Mouse (Mus musculus): ENCODE measurements around the gene Hist1h1c. TPM values are rescaled to one million over a fixed set of nuclear protein-coding genes. Genes with fewer than 3 reads are reported as not detected.
A peak's percentile ranks its signal among the peaks of the same experiment; 100 is the strongest.
"Not testable (repeated sequence)": the region's sequence is repeated elsewhere in the genome, so short reads cannot be mapped to it uniquely, and the experiment has no call there.

Gene Hist1h1c
- total RNA-seq, 1 experiment from 2014 or later = 316 TPM

GRCm38 (mm10) chr13:23760972-23761864 lies 22.6 kb downstream of the Hist1h1c start, which contains the start of gene Hist1h4a:
Gene Hist1h4a (minus strand): TSS chr13:23761230.
- DNase-seq = peak; percentile 98

- peak; percentile 47 for DNase-seq
Measured at GRCm38 (mm10) chr13:23761871-23762821, 23.5 kb downstream of the Hist1h1c start, which contains the start of gene Hist1h3a. Gene Hist1h3a (minus strand): TSS chr13:23762386.

- DNase-seq = no peak
Measured at GRCm38 (mm10) chr13:23763242-23763585, 24.6 kb downstream of the Hist1h1c start.

GRCm38 (mm10) chr13:23763586-23764323 lies 25.1 kb downstream of the Hist1h1c start, which contains the start of gene Hist1h1a:
Gene Hist1h1a (plus strand): TSS chr13:23763666.
- peak; percentile 81 for DNase-seq

- DNase-seq = no peak
Measured at GRCm38 (mm10) chr13:23764324-23765171, 25.9 kb downstream of the Hist1h1c start.

GRCm38 (mm10) chr13:23765172-23765513 lies 26.5 kb downstream of the Hist1h1c start:
- DNase-seq = no peak

GRCm38 (mm10) chr13:23766772-23767171 lies 28.2 kb downstream of the Hist1h1c start:
- DNase-seq = no peak

GRCm38 (mm10) chr13:23768834-23769397 lies 30.3 kb downstream of the Hist1h1c start:
- DNase-seq = no peak

GRCm38 (mm10) chr13:23769613-23770012 lies 31.0 kb downstream of the Hist1h1c start, which contains the start of gene Trim38:
Gene Trim38 (plus strand): TSS chr13:23769913.
- DNase-seq = not testable (repeated sequence)

- peak; percentile 31 for DNase-seq
Measured at GRCm38 (mm10) chr13:23772561-23773313, 34.1 kb downstream of the Hist1h1c start.

GRCm38 (mm10) chr13:23778339-23778738 lies 39.7 kb downstream of the Hist1h1c start:
- DNase-seq = no peak

- DNase-seq = no peak
Measured at GRCm38 (mm10) chr13:23779025-23779424, 40.4 kb downstream of the Hist1h1c start.

Small RNA genes lying within 50 kb of the gene (microRNA-seq; reads per million reads assigned to microRNA genes)
- gene Gm44314 (0 reads per million in 2 experiments), gene Gm44484 (0 reads per million in 2 experiments)

Other genes starting within 250 kb of the Hist1h1c start
- not detected in 2 replicates for gene Btn2a2, start 250.0 kb upstream of the Hist1h1c start, total RNA-seq (2021)
- 474 and 516 TPM in 2 replicates for gene Hist1h4h, start 207.8 kb upstream of the Hist1h1c start, total RNA-seq (2021)
- 63.3 and 106 TPM in 2 replicates for gene Hist1h2af, start 204.9 kb upstream of the Hist1h1c start, total RNA-seq (2021)
- gene Hist1h3g, start 203.4 kb upstream of the Hist1h1c start, total RNA-seq (2021) = 24.0 and 39.4 TPM in 2 replicates
- 6.6 and 6.8 TPM in 2 replicates for gene Hist1h2bh, start 195.4 kb upstream of the Hist1h1c start, total RNA-seq (2021)
- gene Hist1h3f, start 194.8 kb upstream of the Hist1h1c start, total RNA-seq (2021) = 33.9 and 36.7 TPM in 2 replicates
- 127 and 189 TPM in 2 replicates for gene Hist1h4f, start 187.2 kb upstream of the Hist1h1c start, total RNA-seq (2021)
- 9.5 TPM in 2 replicates for gene Hist1h1d, start 185.5 kb upstream of the Hist1h1c start, total RNA-seq (2021)
- 66.8 and 86.4 TPM in 2 replicates for gene Hist1h3e, start 176.4 kb upstream of the Hist1h1c start, total RNA-seq (2021)
- 14.5 and 15.5 TPM in 2 replicates for gene Hist1h2ae, start 167.6 kb upstream of the Hist1h1c start, total RNA-seq (2021)
- gene Hist1h2bg, start 167.4 kb upstream of the Hist1h1c start, total RNA-seq (2021) = 106 and 130 TPM in 2 replicates
- gene Hist1h2bf, start 164.6 kb upstream of the Hist1h1c start, total RNA-seq (2021) = 61.2 and 62.9 TPM in 2 replicates
- 2.3 and 9.6 TPM in 2 replicates for gene Hist1h2ad, start 164.4 kb upstream of the Hist1h1c start, total RNA-seq (2021)
- 12.9 and 16.6 TPM in 2 replicates for gene Hist1h3d, start 163.0 kb upstream of the Hist1h1c start, total RNA-seq (2021)
- 174 and 185 TPM in 2 replicates for gene Hist1h4d, start 157.2 kb upstream of the Hist1h1c start, total RNA-seq (2021)
- gene Hist1h2be, start 117.7 kb upstream of the Hist1h1c start, total RNA-seq (2021) = 18.6 and 18.8 TPM in 2 replicates
- 102 and 118 TPM in 2 replicates for gene Hist1h1e, start 116.2 kb upstream of the Hist1h1c start, total RNA-seq (2021)
- 3.5 and 4.3 TPM in 2 replicates for gene Hist1h2ac, start 54.9 kb upstream of the Hist1h1c start, total RNA-seq (2021)
- gene Hist1h2bc, start 54.6 kb upstream of the Hist1h1c start, total RNA-seq (2021) = 193 and 227 TPM in 2 replicates
- not detected in 2 replicates for gene Hist1h1t, start 43.0 kb upstream of the Hist1h1c start, total RNA-seq (2021)
- gene Hist1h4c, start 40.4 kb upstream of the Hist1h1c start, total RNA-seq (2021) = 97.6 and 116 TPM in 2 replicates
- 37.3 and 49.1 TPM in 2 replicates for gene Hfe, start 28.0 kb upstream of the Hist1h1c start, total RNA-seq (2021)
- 33.0 and 40.6 TPM in 2 replicates for gene Hist1h3c, start 6.8 kb downstream of the Hist1h1c start, total RNA-seq (2021)
- 56.1 and 68.8 TPM in 2 replicates for gene Hist1h2bb, start 7.9 kb downstream of the Hist1h1c start, total RNA-seq (2021)
- gene Hist1h2ab, start 12.3 kb downstream of the Hist1h1c start, total RNA-seq (2021) = 76.6 and 90.4 TPM in 2 replicates
- 94.0 and 112 TPM in 2 replicates for gene Hist1h3b, start 13.5 kb downstream of the Hist1h1c start, total RNA-seq (2021)
- 127 and 163 TPM in 2 replicates for gene Hist1h4b, start 18.2 kb downstream of the Hist1h1c start, total RNA-seq (2021)
- 73.8 and 80.4 TPM in 2 replicates for gene Hist1h4a, start 22.4 kb downstream of the Hist1h1c start, total RNA-seq (2021)
- gene Hist1h3a, start 23.6 kb downstream of the Hist1h1c start, total RNA-seq (2021) = 78.8 and 80.4 TPM in 2 replicates
- gene Hist1h1a, start 24.9 kb downstream of the Hist1h1c start, total RNA-seq (2021) = 76.4 and 84.2 TPM in 2 replicates
- gene Trim38, start 31.1 kb downstream of the Hist1h1c start, total RNA-seq (2021) = 0.33 TPM in 1 of 2 replicates, not detected in the other
- 0.81 TPM in 1 of 2 replicates, not detected in the other for gene Slc17a2, start 68.2 kb downstream of the Hist1h1c start, total RNA-seq (2021)
- 0.38 and 0.46 TPM in 2 replicates for gene Slc17a3, start 100.6 kb downstream of the Hist1h1c start, total RNA-seq (2021)
- gene Slc17a1, start 128.9 kb downstream of the Hist1h1c start, total RNA-seq (2021) = not detected in 2 replicates
- 0.30 TPM in 1 of 2 replicates, not detected in the other for gene Slc17a4, start 176.2 kb downstream of the Hist1h1c start, total RNA-seq (2021)
- not detected in 2 replicates for gene Hist1h2ba, start 195.3 kb downstream of the Hist1h1c start, total RNA-seq (2021)
- gene Hist1h2aa, start 195.7 kb downstream of the Hist1h1c start, total RNA-seq (2021) = not detected in 2 replicates

All from adrenal gland, postnatal 25 days (tissue).